Mouse (Mus musculus) left cerebral cortex, adult 18-20 months (tissue): ENCODE measurements around the gene Ksr1. TPM values are rescaled to one million over a fixed set of nuclear protein-coding genes. Genes with fewer than 3 reads are reported as not detected.

ENCODE experiments used
- DNase-seq, 2 experiments: peaks; one replicate each; pipeline ENCODE4 v3.0.0; 2021 to 2022; ENCODE audit warnings: low spot score in 2 of 2, mixed read lengths in 1 of 2
- total RNA-seq, 2 experiments: library from RNA; stranded (reverse); gene quantifications; 2 replicates each; pipeline ENCODE4 v1.2.3; 2021

Ksr1 gene
- total RNA-seq, 2 experiments from 2014 or later, result 49.8 to 50.3 TPM

DNA sequence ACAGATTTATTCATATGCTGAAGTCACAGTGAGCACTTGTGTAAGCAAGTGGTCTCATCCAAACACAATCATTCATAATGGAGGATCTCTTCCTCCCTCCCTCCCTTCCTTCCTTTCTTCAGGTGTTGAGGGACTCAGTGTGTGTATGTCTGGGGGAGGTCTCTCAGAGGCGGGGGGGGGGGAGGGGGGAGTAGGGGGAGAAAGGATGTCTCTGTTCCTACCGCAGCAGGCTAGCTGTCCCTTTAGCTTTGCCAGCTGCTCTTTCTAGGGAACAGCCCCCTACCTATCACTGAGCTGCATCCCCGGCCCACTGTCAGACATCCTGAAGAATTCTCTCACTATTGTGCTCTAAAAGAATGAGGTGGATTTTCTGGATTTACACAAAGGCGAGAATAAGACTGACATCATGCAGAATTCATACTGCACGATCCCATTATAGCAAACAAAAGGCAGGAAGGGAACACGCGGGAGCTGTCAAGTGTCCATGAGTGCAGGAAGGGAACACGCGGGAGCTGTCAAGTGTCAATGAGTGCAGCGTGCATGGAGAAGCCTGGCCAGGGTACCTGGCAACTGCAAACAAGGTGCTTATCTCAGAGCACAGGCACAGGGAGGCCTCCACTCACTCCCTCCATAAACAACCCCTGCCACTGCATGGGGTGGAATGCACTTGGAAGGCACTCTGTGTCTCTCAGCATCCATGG is 76.6 kb downstream of the Ksr1 start:
- DNase-seq, result no peak

DNA sequence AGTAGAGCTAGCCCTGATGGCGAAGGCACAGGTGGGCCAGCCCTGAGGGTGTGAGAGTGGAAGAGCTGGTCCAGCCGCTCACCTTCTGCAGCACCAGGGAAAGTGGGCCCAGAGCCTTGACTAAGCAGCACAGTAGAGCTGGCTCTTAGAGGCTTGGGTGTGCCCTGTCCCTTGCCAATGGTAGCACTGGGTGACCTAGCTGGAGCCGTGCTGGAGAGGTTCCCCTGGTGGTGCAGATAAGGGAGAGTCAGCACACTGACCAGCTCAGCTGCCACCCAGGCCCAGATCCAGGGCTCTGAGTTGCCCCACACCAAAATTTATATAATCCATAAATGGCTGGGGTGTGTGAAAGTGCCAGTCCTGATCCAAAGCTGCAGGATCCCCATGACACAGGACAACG is 79.0 kb downstream of the Ksr1 start:
- no peak for DNase-seq

DNA sequence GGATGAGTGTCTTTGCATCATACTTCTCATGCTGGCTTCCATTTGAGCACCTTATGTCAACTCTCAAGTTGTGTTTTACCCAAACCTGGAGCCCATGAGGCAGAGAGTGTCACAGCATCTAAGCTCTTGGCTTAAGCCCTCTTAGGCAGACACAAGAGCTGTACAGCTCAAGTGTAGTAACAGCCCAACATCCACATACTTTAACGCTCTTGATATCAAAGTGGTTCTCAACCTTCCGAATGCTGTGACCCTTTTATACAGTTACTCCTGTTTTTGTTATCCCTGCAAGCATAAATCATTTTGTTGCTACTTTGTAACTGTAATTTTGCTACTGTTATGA is 80.0 kb downstream of the Ksr1 start:
- DNase-seq, result no peak

DNA sequence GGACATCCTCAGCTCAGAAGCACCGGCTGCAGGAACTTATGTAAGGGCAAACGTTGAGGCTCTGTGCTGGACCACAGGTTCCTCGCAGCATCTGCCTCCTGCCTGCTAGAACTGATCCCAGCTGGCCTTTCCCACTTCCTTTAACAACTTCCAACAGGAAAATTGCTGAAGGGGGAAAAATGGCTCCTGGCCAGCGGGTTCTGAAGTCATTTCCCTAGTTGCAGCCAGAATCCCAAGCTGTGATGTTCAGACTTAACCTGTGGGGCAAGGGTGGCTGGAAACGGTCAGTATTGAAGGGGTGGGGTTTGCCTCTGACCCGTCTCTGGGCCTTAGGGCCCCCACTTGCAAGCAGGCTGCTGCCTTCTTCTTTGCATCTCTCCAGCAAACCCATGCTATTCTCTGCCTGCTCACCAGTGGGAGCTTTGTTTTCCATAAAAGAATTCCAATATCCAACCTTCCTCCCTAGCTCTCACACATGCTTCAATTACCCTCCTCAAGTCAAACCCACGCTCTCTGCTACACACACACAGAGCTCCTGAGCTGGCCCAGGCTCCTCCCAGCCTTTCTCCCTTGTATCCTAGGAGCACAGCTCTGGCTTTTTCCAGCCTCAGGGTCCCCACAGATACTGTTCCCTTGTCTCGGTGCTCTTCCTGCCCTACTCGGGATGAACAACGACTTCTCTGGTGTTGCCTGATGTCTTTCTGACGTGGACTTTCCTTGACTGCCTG is 80.6 kb downstream of the Ksr1 start:
- DNase-seq, result no peak

DNA sequence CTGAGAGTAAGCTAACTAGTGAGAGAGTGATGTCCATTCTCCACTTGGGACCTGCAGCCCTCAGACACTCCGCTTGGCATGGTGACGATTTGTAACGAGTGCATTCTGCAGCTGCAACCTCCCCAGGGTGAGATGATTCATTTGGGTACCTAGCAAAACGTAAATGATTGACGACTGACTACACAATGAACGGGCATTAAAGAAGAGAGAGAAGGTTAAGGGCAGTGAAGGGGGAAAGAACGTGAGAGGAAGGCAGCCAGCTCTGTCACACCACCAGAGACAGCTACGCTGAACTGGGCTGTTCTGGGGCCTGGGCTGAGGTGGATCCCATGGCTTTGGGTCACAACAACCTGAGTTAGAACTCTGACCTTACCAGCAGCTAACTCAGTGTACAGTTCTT is 81.9 kb downstream of the Ksr1 start:
- DNase-seq, result no peak

DNA sequence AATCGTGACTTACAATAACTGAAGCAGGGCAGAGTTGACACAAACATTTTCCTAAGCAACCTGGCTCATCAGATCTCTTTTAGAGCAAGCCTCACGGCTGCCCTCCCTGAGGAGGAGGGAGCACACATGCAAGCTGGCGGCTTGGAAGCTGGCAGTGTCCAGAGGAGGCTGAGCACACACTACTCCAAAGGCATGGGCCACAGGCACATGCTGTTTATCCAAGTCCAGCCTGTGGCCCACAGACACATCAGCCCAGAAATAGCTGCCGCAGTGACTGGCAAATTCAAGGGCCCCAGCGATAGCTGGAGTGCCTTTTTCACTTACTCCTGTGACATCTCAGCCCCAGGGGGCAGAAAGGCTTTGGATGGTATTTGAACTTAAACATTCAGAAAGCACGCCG is 82.6 kb downstream of the Ksr1 start:
- no peak for DNase-seq

DNA sequence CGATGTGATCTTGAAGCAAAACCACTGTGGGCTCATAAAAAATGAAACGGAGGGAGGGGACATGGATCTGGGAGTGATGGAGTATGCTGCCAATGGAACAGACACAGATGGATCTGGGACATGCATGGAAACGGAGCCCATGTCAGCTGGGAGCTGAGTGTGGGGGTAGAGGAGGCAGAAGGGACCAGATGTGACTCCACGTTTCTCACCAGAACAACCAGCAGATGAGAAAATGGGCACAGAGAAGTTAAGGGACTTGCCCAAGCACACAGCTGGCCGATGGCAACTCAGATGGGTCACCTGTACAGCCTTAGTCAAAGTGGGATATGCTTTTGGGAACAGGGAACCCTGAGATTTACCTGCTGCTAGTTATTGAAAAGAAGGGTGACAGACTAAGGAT is 83.3 kb downstream of the Ksr1 start:
- DNase-seq, result no peak

DNA sequence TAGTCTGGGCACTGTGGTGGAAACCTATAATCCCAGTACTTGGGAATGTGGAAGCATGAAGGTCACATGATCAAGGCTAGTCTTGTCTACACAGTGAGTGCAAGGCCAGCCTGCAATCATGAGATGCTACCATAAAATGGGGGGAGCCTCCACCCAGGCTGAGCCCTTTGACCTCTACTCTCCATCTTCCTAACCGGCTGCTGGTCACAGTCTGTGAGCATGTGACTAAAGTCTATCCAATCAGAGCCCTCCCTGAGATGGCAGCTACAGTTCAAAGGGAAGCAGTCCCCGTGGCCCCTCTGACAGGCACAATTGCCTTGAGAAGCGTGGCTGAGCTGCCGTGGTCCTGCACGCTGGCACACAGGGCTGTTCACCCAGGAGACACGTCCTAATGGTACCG is 84.4 kb downstream of the Ksr1 start:
- DNase-seq, result no peak

DNA sequence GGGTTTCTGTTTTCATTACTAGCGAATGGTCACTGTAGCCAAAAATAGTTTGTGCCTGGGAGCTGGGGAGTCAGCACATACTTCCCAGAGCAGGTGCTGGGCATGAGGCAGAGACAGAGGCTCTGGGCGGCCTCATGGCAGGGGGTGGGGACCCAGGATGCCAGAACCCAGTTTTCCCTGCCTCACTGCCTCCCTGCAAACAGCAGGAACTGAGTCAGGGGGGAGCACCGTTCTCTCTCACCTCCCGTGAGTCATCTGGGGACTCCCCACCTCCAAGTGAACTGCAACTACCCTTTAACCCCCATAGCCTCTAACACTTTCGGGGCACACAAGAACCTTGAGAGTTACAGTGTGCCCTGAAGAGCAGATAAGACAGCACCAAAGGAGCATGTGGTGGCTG is 86.4 kb downstream of the Ksr1 start:
- no peak for DNase-seq

DNA sequence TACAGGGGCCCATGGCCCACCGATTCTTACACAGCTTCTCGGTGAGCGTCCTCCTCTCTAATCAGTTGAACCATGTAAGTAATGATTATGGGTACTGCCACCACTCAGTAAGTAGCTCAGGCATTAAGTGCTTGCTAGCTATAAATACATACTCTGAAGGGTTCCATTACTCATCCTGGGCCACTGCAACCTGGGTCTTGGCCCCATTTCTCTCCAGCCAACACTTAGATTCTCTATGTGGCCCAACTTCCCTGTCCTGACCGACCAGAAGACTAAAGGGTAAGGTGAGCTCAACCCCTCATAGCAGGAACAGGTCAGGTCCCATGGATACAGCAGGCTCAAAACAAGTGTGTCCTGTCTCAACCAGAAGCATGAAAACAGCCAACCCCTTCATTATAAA is 87.1 kb downstream of the Ksr1 start:
- DNase-seq, result no peak

DNA sequence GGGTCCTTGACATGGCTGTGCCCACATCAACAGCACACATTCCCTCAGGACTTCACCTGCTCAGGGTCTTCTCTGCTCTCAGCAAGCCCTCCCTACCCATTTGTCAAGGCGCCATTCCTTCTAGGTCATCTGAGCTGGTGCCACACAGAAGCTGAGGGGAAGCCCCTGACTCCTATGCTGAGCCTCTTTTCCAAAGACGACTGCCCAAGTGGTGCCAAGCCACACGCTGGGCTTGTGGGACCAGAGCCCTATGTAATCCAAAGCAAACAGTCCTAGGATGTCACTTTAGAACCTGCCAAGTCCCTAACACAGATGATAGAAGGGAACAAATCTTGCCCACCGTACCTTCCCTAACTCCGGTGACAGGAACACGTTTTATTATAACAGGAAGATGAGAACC is 87.6 kb downstream of the Ksr1 start:
- no peak for DNase-seq

DNA sequence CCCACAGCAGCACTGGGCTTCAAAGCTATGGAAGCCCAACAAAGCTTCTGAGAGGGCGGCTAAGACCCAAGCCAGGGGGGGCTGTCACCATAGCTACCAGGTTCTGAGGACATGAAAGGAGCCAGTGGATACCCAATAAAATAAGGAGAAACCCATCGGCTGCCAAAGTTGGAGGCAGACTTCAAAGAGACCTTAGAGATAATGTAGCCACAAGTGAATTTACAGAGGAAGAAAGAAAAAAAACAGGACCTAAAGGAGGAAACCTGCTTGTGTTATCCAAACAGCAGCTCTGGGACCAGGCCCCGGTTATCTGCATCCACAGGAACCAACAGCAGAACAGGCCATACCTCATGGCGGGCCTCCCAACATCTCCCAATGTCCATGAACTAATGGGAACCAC is 88.4 kb downstream of the Ksr1 start:
- no peak for DNase-seq

DNA sequence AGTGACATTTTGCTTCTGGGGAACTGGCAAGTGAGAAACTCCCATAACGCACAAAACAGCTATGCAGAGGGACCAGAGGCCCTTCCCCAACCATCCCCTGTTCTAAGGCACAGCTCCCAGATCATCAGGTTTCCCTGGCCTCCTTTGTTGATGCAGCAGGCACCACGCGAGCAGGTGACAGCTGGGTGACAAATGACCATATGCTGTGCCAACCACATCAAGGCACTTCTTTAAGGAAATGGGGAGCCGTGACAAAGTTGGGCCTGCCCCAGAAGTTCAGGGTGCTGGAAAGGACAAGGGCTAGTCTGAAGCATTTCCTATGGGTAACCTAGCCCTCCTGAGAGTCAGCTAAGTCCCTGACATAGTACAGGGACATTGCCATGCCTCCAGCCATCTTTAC is 89.3 kb downstream of the Ksr1 start:
- no peak for DNase-seq

DNA sequence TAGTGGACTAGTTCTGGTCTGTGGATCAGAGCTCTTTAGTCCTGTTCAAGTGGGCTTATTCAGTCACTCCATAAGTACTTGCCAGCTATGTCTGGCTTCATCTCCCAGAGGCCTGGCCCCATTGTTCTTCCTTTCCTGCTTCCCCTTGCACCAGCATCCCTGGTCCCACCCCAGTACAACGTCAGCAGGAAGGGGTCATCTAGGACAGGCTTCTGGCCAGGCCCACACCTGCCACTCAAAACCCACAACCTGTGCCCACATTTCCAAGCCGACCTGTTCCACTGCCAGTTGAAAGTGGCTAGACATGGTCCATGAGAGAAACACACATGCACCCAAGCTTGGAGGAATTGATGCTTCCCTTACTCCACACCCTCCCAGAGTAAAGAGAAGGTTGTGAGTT is 90.2 kb downstream of the Ksr1 start:
- DNase-seq, result no peak

DNA sequence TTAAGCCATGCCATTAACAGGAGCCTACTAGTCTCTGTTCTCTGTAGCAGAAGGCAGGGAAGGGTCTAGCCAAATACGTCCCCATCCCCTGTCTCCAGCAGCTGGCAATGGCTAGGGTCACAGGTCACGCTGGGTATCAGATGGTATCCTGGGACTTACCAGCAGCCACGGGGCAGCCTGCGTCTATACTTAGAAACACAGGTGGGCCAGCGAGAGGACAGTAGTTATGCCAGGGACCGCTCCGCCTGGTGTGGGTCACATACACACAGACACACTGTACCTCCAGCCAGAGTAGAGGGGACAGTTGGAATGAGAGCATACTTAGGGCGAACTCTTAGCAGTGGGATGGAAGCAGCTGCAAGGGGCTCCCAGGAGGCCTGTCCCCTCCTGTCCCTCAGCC is 91.0 kb downstream of the Ksr1 start:
- no peak for DNase-seq

DNA sequence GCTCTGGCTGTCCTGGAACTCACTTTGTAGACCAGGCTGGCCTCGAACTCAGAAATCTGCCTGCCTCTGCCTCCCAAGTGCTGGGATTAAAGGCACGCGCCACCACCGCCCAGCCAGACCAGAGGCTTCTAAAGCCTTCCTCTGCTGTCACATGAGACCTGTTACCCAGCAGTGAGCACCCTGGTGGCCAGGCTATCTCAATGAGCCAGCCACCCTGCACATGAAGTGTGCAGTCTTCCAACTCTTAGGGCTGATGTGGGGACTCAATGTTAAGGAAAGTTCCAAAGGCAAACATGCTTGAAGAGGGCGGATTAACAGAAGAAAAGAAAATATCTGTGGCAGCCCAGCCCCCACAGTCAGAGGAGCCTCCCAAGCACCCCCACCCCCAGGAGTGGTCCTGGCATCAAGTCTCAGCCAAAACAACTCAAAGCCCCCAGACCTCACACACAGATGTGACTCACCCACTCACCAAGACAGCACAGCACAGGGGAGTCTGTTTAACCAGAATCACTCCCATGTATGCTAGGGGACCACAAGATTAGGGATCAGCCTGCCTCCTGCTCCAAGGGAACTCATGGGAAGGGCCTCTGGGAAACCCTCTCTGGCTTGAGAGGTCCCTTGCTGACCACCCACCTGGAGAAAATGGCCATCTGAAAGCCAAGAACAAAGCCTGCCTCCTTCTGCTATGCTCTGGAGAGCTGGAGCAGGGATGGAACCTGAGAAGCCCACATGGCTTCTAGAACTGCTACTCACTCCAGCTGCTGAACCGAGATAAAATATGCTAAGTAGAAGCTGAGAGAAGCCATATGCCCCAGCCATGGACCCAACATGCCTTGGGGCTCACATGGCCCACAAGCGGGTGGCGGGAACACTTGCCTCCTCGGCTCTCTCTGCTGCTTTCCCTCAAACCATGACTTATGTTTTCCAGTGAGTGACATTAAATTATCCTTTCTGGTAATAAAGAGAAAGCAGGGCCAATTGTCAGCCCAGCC is 91.8 kb downstream of the Ksr1 start:
- no peak for DNase-seq

DNA sequence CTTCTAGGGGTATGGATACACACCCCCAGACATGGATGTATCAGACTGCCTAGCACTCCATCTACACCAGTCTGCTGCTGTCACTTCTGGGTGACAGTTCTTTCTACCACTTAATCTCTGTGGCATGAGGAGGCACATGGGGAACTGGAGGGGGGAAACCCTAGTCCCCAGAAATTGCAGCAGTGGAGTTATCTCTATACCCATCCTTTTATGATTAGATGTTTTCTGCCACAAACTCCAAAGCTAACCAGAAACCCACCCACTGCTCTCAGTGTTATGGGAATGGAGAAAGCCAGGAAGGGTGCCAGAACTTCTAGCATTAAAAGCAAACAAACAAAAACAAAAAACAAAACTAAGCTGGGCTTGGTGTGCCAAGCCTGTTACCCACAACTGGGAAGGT is 92.8 kb downstream of the Ksr1 start:
- DNase-seq, result no peak

DNA sequence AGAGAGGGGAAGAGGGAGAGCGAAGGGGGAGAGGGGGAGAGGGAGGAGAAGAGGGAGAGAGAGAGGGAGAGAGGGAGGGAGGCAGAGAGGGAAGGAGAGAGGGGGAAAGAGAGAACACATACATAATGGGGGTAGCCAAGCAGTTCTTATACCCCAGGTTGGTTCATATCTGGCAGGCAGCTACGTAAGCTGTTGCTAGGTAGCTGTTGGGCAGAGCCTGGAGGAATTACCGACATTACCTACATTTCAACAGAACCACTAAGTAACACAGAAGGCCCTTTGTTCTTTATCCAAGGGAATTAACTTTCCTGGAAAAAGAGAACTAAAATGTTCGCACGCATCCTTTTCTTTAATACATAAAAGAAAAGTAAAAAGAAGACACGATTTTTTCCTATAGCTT is 93.4 kb downstream of the Ksr1 start:
- no peak for DNase-seq

DNA sequence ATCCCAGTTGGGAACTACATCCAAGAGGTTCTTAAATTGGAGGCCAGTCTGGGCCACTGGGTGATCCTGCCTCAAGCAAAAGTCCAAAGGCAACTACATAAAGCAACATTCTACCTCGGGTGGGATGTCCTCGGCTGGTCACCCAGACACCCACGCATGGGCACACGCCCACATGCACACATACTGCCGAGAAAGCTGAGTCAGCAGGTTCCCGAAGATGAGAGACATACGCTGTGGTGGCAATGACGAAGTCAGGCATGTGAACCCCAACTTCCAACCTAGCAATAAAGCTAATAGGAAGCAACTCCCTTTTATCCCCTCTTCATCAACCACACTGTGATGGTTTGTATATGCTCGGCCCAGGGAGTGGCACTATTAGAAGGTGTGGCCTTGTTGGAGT is 94.7 kb downstream of the Ksr1 start:
- no peak for DNase-seq

DNA sequence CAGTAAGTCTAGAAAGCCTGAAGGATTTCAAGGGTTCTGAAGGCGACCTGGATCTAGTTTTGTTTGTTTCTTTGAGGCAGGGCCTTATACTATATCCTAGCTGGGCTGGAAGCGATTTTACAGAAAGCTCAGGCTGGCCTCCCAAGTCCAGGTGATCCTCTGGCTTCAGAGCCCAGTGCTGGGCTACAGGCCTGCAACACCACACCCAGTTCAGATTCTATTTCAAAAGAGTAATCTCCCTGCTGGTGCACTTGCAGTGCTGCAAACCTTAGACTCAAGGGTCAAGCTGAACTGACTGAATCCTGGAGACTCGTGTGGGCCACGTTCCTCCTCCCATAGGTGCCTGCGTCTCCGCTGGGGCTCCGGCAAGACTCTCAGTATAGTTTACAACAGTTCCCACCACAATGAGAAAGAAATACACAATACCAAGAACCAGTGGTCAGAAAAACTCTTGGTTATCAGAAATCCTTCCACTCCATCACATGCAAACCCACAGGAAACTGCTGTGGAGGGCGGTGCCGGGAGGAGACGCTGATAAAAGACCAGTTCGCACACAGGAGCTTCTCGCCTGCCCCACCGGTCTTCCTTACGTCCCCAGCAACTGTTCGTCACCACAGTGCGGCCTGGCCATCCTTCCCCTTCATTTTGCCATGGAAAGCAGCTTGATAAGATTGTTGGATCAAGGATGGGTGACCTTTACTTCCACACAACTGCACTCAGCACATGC is 95.3 kb downstream of the Ksr1 start:
- DNase-seq, result no peak

DNA sequence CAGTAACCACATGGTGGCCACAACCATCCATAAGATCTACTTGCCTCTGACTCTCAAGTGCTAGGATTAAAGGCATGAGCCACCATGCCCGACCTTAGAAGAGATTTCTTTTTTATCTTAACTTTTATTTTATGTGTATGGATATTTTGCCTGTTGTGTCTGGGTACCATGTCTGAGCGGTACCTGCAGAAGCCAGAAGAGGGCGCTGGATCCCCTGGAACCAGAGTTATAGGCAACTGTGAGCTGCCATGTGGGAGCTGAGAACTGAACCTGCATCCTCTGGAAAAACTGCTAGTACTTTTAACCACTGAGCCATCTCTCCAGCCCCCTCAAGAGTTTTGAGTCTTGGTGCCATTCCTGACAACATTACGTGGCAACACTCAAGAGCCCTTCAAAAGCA is 97.3 kb downstream of the Ksr1 start:
- no peak for DNase-seq
